Mouse (Mus musculus): ENCODE results near the gene Commd1.

Gene Commd1

DNA sequence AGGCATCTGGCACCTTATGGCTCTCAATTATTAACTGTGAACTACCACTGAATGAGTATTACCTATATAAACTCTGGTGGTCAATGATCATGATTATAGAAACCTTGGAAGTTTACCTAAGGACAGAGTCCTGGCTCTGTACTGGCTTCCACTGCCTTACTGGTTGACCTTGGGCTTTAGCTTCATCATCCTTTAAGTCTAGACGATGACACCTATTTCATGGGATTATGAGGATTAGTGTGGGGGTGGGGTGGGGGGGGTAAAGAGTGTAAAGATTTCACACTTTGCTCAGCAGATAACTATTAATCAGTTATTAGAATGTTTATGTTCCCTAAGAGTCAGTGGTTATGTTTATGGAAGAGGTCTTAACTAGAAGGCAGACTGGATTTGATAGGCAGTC is 7.6 kb upstream of the Commd1 start:
- DNase-seq (ENCODE audit: low spot score), result no peak

DNA sequence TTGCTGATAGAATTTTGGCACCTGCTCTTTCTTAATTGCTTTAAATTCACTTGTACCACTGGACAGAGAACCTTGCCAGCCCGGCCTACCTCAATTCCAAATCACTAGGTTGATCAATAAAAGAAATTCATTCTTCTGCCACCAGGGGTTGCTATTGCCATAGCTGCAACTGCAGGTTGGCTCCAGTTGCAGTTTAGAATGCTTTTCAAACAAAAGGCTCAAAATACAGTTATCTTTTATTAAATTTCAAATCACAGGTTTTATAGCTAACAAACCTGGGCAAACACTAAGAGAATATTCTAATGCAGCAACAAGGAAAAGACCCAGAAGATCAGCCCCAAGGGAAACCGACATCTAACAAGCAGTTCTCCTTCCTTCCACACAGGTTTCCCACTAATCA is 5.2 kb upstream of the Commd1 start:
- DNase-seq (ENCODE audit: low spot score), result no peak

DNA sequence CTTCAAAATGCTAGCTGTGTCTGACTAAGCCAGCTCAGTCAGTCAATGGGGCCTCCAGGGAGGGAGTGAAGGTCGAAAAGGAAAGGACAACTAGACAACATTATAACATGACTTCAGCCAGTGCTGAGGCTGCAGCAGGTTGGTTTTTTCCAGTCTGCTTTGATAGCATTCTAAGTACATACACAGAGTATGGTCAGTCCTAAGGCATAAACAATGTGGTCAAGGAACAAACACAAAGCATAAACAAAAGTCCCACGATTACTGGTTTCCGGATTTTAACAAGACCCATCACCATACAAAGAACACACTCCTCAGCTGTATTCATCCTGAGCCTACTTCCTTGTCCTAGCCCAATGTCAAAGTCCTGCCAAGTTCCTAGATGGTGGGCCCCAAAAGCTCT is 3.3 kb upstream of the Commd1 start:
- DNase-seq (ENCODE audit: low spot score), result no peak

DNA sequence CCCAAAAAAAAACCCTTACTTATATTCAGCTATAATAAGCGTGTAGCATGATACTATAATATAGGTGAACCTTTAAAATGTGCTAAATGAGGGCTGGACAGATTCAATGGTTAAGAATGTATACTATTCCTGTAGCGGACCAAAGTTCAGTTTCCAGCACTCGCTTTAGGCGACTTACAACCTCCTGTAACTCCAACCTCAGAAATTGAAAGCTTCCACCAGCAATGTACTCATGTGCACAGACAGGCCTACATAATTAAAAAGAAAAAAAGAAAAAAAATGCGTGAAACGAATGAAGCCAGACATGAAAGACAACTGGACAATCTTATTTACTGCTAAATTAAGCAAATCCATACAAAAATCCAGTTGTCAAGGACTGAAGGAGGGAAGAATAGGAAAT is 664 bp upstream of the Commd1 start:
- DNase-seq (ENCODE audit: low spot score), result no peak

DNA sequence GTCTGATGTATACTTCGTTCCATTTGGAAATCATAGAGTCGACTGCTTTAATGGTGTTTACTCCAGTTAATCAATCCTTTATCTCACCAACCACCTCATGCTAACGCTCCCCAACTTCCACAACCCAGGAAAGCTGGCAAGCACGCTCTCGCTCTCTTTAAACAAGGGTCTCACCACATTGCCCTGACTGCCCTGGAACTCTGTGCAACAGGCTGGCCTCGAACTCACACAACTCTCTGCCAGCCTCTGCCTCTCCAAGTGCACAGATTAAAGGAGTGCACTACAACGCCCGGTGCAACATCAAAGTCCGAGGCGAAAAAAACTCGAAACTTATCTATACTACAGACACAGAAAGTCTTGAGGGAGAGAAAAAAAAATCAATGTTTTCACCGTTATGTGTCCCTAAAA is 635 bp downstream of the Commd1 start:
- DNase-seq (ENCODE audit: low spot score), result no peak

DNA sequence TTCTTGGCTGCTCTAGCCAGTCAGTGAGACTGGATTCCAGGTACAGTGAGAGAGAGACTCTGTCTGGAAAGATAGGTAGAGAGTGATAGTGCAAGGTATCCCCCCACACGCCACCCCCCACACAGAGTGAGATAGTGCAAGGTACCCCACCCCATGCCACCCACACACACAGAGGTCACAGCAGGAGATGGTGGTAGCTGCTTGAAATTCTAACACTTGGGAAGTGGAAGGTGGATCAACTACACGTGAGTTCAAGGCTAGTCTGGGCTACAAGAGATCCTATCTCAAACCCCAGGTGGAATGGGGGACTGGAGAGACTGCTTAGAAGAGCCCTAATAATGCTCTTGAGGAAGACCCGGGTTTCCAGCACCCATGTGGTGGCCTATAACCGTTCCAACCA is 1.1 kb downstream of the Commd1 start:
- DNase-seq (ENCODE audit: low spot score), result no peak

DNA sequence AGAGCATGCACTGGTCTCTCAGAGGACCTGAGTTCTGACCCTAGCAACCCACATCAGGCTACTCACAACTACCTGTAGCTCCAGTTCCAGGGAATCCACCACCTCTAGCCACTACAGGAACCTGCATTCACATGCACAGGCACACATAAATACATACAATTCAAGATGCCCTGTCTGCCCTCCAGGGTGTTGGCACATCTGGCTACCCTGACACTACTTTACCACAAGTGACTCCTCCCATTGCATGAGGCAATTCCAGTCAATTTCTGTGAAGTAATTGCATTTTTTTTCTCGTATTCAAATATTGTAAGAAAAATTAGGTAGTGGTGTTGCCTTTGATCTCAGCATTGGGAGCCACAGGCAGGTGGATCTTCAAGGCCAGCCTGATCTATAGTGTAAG is 3.0 kb downstream of the Commd1 start:
- DNase-seq (ENCODE audit: low spot score), result no peak

DNA sequence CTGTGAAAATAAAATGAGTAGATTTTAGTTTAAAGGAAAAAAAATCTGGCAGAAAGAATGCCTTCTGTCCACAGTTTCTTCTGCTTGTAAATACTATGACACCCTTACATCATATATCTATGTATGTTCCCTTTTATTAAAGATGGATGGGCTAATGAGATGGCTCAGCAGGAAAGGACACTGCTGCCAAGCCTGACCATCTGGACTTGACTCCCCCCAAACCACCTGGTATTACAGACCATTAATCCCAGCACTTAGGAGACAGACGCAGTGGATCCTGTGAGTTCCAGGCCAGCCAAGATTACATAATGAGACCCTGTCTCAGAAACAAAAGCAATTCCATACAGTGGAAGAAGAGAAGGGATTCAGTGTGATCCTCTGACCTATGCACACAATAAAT is 3.5 kb downstream of the Commd1 start:
- no peak for DNase-seq (ENCODE audit: low spot score)

DNA sequence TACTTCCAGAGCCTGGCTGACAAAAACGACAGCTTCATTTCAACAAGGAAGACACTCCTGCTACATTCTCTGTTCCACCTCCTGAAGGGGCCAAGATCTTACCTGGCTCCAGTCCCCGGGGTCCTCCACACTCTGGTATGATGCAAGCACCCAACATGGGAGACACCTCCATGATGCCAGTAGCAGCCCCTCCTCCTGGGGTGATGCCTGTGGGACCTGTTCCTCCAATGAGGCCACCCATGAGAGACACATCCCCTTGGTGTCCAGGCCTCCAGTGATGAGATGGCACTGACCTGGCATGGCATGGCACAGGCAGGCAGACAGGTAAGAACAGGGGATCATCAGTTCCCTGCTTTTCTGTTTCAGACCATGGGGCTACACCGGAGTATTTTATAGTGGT is 4.0 kb downstream of the Commd1 start:
- no peak for DNase-seq (ENCODE audit: low spot score)

DNA sequence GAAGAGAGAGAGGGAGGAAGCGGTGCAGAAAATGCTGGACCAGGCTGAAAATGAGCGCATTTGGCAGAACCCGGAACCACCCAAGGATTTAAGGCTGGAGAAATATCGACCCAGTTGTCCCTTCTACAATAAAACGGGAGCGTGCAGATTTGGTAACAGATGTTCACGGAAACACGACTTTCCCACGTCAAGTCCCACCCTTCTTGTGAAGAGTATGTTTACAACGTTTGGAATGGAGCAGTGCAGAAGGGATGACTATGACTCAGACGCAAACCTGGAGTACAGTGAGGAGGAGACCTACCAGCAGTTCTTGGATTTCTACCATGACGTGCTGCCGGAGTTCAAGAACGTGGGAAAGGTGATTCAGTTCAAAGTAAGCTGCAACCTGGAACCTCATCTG is 8.6 kb downstream of the Commd1 start:
- peak; percentile 28 for DNase-seq (ENCODE audit: low spot score)

DNA sequence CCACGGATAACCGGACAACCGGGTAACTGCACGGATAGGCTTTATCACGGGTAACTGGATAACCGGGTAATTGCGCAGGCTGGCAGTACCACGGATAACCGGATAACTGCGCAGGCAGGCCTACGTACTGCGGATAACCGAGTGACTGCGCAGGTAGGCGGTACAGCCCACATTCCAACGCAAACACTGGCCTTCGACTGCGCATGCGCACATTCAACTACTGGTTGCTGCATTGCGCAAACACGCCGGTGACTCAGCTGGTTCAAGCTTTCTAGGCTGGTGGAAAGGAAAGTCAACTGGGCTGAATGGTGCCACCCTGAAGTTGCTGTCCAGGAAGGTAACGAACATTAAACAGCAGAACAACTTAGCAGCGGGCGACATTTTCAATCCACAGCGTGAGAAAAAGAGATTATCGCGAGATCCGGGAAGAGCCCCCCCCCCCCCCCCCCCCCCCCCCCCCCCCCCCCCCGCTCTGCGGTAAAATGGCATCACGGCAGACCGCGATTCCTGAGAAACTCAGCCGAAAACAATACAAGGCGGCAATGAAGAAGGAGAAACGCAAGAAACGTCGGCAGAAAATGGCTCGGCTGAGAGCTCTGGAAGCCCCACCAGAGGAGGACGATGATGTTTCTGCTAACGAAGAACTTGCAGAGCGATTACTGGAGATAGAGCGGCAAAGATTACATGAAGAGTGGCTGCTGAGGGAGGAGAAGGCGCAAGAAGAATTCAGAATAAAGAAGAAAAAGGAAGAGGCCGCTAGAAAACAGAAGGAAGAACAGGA is 9.2 kb downstream of the Commd1 start:
- DNase-seq (ENCODE audit: low spot score), result peak; percentile 79

DNA sequence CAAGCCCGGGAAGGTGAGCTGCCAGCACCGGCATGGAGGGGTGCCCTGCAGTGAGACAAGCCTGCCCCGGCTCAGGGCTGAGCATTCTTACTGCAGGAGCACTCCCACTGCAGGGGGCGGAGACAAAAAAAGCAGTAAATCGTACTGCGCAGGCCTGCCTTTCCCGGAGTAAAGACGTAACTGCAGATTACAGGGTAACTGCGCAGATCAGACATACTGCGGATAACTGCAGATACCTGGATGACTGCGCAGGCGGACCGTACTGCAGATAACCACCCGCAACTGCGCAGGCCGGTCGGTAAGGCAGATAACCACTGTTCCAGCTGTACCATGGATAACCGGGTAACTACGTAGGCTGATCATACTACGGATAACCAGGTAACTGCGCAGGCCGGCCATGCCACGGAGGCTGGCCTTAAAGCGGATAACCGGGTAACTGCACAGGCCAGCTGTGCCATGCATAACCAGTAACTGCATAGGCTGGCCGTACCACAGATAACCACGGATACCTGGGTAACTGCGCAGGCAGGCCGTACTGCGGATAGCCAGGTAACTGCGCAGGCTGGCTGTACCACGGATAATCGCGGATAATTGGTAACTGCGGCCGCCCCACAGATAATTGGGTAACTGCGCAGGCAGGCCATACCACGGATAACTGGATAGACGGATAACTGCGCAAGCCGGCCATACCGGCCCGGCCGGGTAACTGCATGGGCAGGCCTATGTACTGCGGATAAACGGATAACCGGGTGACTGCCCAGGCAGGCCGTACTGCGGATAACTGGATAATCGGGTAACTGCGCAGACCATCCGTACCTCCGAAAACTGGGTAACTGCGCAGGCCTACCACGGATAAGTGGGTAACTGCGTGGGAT is 10.1 kb downstream of the Commd1 start, which contains the start of gene Zrsr1:
Gene Zrsr1, plus strand, starts transcription at position 171 of the 875 bp plus-strand sequence.
- peak; percentile 68 for DNase-seq (ENCODE audit: low spot score)

DNA sequence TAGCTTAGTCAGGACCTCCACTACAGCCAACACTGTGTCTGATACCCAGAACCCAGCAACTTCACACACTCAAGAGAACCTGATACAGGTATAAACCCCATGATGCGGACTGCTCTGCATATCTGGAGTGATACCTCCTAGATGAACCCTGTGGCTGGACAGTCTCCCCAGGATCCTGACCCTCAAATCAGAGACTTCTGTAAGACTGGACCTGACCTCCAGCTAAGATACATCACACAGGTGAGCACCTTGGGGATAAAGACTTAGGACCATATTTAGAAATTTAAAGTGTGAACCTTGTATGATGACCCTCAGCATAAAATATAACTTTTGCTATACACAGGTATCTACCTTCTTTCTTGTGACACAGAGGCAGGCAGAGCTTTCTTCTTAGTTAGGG is 11.6 kb downstream of the Commd1 start:
- DNase-seq (ENCODE audit: low spot score), result no peak

DNA sequence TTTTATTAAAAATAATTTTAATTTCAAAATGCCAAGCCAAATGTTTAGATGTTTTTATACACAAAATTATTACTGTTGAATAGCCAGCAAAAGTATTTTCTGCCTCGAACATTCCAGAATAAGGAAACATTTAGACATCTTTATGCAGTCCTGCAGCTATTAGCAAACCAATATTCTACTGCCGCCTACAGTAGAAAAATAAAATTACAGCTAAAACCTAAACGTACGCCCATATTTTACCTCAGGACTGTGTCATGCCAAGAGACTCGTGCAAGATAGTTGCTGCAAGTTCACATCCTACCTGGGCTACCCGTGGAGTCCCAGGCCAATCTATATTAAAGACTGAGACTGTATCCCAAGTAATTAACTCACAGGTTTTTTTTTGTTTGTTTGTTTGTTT is 12.7 kb downstream of the Commd1 start:
- DNase-seq (ENCODE audit: low spot score), result no peak

DNA sequence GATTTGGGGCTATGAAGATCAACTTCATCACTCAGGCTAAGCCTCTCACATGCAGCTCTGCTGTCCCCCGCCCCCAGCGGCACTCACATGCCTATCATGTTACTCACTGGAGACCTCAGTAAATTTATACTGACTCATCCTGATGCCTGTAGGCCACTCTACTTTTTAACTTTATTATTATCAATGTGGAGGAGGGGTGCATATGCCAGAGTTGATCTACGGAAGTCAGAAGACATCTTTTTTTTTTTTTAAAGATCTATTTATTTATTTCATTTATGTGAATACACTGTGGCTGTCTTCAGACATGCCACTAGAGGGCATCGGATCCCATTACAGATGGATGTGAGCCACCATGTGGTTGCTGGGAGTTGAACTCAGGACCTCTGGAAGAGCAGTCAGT is 16.7 kb downstream of the Commd1 start:
- no peak for DNase-seq (ENCODE audit: low spot score)

DNA sequence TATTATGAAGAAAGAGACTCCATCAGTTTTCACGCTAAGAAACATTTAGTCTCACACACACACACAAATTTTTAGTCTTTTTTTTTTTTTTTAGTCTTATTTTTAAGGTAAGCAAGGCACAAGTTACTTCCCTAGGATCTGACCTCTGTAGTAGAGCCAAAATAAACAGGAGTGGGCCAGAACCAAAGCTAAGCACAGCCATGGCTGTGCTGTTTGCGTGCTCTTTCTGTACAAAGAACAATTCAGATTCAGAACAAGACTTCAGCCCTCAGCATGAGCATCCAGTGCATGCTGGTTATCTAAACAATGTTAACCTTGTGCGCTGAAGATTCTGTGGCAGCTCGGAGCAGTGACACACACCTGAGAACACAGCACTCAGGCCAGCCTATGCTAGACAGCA is 17.8 kb downstream of the Commd1 start:
- DNase-seq (ENCODE audit: low spot score), result no peak

DNA sequence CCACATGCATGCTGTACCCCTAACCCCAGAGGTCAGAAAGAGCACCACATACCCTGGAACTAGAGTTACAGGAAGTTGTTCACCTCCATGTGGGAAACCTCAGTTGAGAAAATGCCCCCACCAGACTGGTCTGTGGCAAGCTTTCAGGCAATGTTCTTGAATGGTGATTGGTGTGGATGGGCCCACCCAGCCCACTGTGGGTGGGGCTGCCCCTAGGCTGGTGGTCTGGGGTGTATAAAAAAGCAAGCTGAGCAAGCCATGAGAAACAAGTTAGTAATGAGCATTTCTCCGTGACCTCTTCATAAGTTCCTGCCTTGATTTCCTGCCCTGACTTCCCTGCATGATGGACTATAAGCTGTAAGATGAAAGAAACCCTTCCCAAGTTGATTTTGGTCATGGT is 20.1 kb downstream of the Commd1 start:
- DNase-seq (ENCODE audit: low spot score), result no peak

DNA sequence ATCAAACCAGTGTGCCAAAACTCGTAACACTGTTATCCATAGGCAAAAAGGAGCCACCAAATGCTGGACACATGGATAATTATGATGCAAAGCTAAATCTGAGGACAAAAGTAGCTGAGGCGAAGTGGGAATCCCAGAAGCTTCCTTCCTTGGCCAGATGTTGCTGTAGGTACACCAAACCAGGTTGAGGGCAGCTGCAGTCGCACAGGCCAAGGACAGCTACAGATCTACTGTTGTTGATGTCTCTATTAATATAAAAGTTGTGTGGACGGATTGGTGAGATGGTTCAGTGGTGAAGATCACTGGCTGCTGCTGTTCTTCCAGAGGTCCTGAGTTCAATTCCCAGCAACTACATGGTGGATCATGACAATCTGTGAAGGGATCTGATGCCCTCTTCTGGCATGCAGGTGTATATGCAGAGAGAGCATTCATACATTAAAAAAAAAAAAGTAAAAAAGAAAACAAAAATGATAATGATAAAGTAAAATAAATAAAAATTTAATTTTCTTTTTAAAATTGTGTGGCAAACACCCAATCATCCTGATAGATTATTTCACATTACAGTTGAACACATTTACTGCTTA is 24.3 kb downstream of the Commd1 start:
- DNase-seq (ENCODE audit: low spot score), result no peak

DNA sequence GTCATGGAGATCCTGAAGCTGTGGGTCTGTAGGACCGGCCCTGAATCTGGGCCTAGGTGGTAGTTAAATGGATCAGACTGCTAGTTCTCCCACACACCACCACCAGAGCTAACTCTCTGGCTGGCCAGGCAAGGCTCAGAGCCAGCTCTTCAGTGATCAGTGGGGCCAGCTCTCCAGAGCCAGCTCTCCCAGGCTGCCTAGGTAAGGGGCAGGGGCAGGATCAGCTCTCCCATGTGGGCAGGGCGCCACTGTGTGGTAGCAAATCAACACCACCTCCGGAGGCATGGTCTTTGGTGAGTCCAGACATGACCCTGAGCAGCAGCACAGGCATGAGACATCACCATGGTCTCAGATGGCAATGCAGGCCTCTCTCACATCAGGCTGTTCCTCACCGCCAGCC is 25.4 kb downstream of the Commd1 start:
- peak; percentile 24 for DNase-seq (ENCODE audit: low spot score)

DNA sequence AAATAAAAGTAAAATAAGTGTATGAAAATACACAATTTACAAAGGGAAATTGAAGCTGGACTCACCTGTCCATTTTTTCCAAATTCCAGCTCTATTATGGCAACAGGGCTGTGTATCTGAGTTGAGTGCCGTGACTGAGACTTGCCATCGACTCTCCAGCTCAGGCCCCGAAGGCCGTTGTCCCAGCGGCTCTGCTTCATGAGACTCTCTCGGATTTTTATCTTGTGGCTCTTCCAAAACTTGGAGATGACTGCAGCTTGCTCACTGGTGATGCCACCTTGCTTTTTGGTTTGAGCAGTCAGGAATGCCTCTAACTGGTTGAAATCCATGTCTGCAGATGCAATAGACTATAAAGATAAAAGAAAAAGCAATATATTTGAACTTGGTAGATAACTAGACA is 25.8 kb downstream of the Commd1 start:
- DNase-seq (ENCODE audit: low spot score), result no peak

DNA sequence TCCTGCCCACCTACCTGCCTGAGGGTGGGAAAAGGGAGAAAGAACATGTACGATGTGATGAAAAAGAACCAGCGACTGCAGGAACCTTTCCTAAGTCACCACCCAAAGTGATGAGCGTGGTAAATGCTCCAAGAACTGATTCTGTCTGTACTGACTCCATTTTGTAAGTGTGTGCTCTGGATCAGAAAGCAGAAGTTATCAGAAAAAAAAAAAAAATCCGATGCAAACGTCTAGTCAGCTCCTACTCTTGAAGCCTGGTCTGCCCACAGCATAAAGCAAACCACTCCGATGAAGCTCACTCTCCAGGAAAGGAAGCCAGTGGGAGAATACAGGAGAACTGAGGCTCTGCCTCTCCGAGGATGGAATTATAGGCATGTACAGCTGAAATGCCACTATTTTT is 29.5 kb downstream of the Commd1 start:
- no peak for DNase-seq (ENCODE audit: low spot score)

DNA sequence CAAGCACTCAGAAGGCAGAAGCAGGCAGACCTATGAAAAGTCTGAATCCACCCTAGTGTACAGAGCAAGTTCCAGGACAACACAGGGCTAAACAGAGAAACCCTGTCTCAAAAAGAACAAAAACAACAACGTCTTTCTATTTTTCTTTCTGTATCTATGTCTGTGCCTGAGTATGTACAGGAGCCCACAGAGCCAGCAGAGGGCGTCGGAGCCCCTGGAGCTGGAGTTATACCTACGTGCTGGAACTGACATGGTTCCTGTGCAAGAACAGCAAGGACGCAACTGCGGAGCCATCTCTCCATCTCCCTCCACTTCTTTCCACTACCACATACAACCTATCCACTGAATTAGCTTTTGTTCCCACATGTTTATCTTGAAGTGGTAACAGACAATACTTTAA is 32.1 kb downstream of the Commd1 start:
- no peak for DNase-seq (ENCODE audit: low spot score)

DNA sequence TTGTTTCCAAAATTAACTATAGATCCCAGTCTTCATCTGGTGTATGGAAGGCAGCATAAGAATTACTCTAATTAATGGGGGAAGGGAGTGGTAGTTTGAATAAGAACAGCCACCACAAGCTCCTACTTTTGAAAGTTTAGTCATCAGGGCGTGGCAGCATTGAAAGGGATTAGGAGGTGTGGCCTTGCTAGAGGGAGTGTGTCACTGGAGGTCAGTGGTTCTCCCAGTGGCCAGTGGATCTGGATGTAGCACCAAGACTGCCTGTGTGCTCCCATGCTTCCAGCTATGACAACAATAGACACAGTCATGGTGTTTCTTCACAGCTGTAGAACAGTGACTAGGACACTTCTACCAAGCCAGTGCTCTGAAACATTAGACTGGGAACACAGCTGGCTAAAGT is 33.1 kb downstream of the Commd1 start:
- DNase-seq (ENCODE audit: low spot score), result no peak
